Mouse (Mus musculus): Measurements from ENCODE around the gene Prox1.

The Prox1 gene

DNA sequence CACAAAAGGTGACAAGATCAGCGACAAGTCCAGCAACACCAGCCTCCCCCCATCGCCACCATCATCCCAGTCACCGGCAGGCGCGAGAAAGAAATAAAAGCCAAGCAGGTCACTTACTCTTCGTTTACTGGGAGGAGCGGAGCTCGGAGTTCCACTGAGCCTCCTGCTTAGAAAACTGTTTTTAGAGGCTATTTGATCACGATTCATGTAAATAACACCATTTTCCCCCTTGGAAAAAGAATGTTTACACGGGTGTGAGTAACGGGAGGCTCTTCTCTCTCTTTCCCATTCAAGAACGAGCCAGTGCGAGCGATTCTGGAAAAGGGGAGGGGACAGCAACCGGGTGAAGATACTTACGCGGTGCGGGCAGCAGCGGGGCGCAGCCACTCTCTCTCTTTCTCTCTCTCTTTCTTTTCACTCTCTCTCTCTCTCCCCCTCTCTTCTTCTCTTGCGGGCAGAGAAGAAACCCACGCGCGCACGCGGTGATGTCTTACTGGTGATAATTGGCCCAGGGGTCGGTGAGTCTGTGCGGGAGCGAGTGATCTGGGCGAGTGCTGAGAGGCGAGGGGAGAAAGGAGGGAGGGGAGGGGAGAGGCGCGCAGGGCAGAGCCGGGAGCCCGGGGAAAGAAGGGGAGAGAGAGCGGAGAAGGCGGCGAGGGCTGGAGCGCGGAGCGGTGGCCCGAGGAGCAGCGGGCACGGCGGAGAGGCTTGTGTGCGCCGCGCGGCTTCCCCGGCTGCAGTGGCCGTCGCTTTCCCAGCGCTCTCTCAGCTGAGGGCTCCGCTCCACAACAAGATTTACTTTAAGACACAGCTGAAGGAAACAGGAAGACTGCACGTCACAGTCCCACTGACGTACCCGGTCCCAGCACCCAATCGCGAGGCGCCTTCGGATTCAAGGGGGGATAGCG lies at the start of gene Prox1:
Gene Prox1 (minus strand): TSS at position 804 of the 908 bp plus-strand sequence.
- in situ Hi-C loops (cut with MboI; ENCODE audit: low pct_unique_long_range_greater_than_20kb in 1 of 2, low sequenced_read_pairs in 2 of 2, unreplicated experiment in 1 of 2), result loop anchor here in 1 of 2 experiments (10.0 kb wide), 1 partner anchor 445 kb away; the partner anchor contains the start of gene Ptpn14

DNA sequence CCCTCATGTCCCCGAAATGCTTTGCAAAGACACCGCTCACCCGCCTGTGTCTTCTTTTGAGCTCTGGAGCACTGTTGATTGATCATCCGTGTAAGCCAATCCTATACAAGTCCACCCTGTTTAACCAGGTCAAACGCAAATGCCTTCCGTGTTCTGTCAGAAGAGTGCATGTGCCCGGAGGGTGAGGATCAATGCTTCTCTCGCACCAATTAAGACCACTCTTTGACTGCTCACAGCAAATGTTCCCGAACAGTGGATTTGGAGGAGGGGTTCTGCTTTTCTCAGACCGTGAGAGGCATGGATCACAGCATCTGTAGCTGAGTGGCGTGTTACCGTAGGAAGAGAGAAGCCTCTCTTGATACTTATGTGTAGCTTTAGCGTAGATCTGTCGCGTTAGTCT lies 46.1 kb upstream of the Prox1 start:
- in situ Hi-C loops (cut with MboI; ENCODE audit: low pct_unique_long_range_greater_than_20kb in 1 of 2, low sequenced_read_pairs in 2 of 2, unreplicated experiment in 1 of 2), result no loop called here

DNA sequence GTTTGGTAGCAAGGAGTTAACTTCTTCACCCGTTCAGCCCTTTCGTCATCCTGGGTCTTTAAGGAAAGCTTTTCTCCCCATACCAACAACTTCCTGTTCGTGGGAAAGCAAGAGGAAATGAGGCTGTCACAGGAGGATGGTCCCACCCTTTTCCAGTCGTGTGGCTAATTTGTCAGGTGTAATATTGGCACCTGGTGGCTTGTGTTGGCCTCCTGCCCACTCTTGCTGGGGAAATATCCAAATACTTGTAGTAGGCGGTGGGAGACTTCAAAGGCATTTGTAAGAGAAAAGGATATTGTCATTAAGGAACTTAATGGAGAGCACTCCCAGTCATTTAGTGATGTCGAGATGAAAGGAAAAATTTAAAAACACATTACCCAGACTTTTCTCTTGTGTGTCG lies 44.1 kb upstream of the Prox1 start:
- in situ Hi-C loops (cut with MboI; ENCODE audit: low pct_unique_long_range_greater_than_20kb in 1 of 2, low sequenced_read_pairs in 2 of 2, unreplicated experiment in 1 of 2), result no loop called here

DNA sequence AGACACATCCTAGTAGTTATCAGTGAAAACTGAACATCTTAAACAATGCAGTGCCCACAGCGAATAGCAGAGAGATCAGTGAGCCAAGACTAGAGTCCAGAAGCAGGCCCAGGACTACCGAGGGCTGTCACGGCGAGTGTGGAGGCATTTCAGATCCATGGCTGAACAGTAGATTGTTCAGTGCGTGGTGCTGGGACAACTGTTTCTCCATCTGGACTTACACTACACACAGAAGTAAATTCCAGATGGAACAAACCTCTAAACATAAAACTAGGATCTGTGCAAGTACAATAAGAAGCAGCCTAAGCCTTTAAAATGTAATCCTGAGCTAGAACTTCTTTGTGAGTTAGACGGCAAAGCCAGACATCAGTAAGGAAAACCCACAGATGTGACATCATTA lies 42.7 kb upstream of the Prox1 start:
- in situ Hi-C loops (cut with MboI; ENCODE audit: low pct_unique_long_range_greater_than_20kb in 1 of 2, low sequenced_read_pairs in 2 of 2, unreplicated experiment in 1 of 2), result no loop called here

DNA sequence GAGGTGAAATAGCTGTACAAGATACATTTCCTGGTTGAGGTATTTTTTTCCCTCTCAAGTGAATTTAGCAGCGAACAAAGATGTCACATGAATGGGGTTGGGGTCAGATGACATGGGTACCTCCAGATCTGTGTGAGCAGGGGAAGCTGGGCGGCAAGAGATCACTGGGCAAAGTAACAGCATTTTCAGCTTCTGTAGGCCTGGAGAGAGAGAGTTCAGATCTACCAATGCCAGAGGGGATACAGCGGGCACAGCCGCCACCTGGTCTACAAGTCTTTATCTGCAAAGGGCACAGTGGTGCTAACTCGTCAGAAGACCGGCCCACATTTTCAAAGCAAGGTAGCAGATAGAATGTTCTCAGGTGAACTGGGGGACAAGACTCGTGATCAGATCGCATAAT lies 36.7 kb upstream of the Prox1 start:
- in situ Hi-C loops (cut with MboI; ENCODE audit: low pct_unique_long_range_greater_than_20kb in 1 of 2, low sequenced_read_pairs in 2 of 2, unreplicated experiment in 1 of 2), result no loop called here

DNA sequence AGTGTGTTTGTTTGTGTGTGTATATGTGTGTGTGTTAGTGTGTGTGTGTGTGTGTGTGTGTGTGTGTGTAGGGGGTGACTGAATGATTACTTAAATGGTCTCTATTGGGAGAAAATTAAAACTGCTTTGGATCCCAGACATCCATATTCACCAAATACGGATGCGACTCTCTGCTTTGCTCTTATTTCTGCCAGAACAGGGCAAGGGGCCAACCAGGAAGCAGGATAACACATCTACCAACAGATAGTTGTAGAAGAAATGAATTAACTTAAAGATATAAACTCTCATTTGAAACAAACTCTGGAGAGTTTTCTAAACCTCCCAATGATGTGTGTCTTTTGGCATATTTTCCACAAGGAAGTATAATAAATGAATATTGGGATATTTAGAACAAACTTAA lies 35.2 kb upstream of the Prox1 start:
- in situ Hi-C loops (cut with MboI; ENCODE audit: low pct_unique_long_range_greater_than_20kb in 1 of 2, low sequenced_read_pairs in 2 of 2, unreplicated experiment in 1 of 2), result no loop called here

DNA sequence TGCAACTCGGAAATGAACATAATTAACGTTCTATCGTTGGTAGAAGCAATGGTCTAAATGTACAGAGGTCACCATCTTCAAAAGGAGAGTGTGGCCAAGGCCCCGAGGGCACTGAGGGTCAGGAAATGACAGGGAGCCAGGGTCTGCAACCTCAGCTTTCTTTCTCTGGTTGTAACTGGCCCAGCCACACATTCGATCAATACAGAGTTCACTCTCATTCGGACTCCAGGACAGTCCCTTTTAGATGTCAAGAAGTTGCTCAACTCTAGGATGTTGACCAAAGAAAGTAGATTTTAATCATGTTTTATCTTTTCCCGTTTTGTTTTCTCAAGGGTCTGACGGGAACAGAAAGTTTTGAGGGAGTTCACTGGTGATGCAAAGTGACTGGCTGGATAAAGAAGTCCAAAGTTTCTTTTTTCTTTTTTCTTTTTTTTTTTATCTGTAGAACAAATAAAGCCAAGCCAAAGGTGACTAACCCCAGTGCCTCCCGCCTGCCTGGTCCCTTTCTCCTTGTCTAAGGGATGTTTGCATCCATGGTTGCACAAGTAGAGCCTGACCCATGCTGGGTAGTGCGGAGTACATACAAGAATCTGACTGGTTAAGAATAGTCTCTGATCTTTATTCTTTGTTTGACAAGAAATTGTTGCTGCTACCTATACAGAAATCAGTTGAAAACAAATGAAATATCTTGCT lies 34.0 kb upstream of the Prox1 start:
- in situ Hi-C loops (cut with MboI; ENCODE audit: low pct_unique_long_range_greater_than_20kb in 1 of 2, low sequenced_read_pairs in 2 of 2, unreplicated experiment in 1 of 2), result no loop called here

DNA sequence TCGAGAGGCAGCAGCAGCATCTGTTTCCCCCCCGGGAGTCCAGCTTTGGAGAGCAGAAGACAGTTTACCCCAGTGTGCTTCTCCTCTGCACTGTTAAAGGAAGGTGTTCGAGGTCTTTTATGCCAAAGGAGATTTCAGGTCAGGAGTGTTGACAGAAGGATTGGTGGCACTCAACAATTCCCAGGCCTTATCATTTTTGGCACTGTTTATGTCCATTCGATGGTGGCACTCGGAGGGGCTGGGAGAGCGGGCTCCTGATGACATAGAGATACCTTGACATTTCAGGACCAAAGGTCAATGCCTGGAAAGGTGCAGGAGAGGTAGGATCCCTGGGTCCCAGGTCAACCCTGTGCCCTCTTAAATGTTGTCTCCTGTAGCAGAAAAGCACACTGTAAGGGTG lies 31.2 kb upstream of the Prox1 start:
- in situ Hi-C loops (cut with MboI; ENCODE audit: low pct_unique_long_range_greater_than_20kb in 1 of 2, low sequenced_read_pairs in 2 of 2, unreplicated experiment in 1 of 2), result no loop called here

DNA sequence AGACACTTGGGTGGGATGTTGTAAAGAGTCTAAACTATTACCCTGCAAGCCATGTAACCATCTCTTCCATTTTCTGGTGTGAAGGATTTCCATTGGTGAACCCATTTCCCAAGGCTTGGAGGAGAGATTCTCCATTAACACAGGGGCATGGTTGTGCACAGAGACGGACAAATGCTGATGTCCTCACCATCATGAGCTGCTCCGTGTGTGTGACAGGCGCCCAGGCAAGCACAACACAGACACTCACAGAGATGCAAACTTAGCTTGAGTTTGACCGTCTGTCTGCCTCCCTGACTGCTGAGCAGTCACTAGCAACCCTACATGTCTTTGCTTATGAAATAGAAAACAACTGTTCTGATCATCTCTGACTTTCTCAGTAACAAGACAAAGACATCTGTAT lies 30.5 kb upstream of the Prox1 start:
- in situ Hi-C loops (cut with MboI; ENCODE audit: low pct_unique_long_range_greater_than_20kb in 1 of 2, low sequenced_read_pairs in 2 of 2, unreplicated experiment in 1 of 2), result no loop called here

DNA sequence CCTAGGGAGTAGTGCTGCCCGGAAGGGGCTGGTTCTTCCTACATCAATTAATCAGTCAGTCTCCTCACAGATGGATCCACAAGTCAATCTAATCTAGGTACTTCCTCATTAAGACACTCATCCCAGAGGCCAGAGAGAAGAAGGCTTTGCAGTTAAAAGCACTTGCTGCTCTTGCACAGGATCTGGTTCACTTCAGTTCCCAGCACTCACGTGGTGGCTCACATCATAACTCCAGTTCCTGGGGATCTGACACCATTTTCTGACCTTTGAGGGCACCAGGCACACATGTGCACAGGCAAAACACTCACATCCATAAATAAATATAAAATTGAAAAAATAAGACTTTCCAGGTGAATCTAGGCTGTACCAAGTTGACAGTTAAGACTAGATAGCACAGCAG lies 27.7 kb upstream of the Prox1 start:
- in situ Hi-C loops (cut with MboI; ENCODE audit: low pct_unique_long_range_greater_than_20kb in 1 of 2, low sequenced_read_pairs in 2 of 2, unreplicated experiment in 1 of 2), result no loop called here

DNA sequence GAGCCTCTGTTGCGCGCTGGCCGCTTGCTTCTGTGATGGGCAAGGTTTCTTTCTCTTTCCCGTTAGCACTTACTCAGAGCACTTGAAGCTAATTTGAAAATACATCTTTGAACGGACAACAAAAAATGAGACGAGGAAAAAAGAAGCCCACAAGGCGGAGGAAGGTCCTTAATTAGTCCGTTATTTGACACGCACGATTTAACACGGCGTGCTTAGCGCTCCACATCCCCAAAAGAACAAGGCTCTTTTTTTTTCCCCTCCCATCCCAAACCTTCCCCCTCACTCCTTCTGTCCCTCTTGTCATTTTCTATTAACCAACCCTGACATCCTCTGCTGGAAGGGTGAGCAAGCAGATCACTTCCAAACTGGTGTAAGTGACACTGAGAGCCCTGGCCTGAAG lies 21.5 kb upstream of the Prox1 start:
- in situ Hi-C loops (cut with MboI; ENCODE audit: low pct_unique_long_range_greater_than_20kb in 1 of 2, low sequenced_read_pairs in 2 of 2, unreplicated experiment in 1 of 2), result no loop called here

DNA sequence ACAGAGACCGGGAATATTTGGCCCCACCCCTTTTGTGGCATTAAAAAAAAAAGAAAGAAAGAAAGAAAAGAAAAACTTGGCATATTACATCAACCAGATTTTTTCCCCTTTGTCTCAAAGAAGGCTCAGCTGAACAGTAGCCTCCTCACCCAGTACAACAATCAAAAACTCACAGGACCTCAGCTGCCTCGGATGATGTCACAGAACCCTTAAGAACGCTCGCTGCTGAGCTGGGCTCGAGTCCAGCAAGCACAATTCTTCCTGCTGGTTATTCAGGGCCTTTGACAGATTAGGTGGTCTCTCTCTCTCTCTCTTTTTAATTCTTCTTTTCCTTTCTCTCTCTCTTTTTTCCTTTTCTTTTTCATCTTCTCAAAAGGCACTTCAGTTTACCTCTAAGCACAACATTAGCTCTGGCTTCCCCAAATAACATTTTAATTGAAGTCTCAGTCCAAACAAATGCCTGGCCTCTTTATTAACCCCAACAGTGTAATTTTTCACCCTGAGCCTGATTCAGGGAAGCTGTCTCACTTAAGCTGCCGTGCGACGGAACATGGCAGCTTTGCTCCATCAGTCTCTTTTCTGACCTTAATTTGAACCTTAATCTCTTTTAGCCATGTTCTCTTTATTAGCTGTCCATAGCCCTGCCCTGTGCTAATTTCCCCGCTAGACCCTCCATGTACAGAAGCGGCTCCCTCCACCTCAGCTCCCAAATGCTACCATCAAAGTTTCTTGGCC lies 19.9 kb upstream of the Prox1 start:
- in situ Hi-C loops (cut with MboI; ENCODE audit: low pct_unique_long_range_greater_than_20kb in 1 of 2, low sequenced_read_pairs in 2 of 2, unreplicated experiment in 1 of 2), result no loop called here

DNA sequence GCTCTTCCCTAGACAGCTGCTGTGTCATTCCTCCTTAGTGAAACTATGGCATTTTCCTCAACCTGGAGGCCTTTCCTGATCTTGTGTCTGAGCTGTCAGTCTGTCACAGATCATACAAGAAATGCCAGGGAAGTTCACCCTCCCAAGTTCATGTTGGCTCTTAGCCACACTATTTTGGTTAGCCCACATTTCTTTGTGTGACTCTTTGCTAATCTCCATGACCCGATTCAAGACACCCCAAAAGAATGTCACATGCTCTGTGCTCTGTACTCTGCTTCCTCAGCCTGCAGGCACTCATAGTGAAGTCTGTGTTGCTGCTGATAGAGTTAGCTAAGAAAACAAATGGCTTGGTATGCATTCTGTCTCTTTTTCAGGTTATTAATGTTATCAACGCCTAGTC lies 18.6 kb upstream of the Prox1 start:
- in situ Hi-C loops (cut with MboI; ENCODE audit: low pct_unique_long_range_greater_than_20kb in 1 of 2, low sequenced_read_pairs in 2 of 2, unreplicated experiment in 1 of 2), result no loop called here

DNA sequence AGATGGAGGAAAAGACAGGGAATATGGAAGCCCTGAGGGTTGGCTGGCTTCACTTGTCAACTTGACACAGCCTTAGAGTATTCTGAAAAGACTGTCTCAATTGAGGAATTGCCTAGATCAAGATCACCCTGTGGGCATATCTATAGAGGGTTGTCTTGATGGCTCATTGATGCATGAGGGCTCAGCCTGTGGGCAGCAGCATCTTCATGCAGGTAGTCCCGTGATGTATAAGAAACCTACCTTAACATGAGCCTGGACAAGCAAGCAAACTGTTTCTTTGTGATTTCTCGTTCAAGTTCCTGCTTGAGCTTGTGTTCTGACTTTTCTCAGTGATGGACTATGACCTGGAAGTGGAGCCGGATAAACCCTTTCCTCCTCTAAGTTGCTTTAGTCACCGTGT lies 15.8 kb upstream of the Prox1 start:
- in situ Hi-C loops (cut with MboI; ENCODE audit: low pct_unique_long_range_greater_than_20kb in 1 of 2, low sequenced_read_pairs in 2 of 2, unreplicated experiment in 1 of 2), result no loop called here

DNA sequence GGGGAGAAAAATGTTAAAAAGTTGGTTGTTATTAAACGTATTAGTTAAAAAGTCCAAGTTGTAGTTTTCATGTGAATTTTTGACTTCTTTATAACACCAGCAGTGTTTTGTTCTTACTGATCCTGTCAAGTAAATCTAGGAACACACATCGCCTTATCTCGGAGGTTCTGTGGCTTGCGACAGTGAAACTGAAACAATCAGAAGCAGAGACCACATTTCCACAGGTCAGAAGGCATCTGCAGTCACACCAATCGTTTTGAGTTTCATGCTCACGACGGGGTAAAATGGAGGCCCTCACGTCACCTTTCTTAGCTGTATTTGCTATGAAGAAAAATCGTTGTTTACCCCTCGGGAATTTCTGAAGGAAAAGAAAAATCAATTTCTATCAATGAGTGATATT lies 14.8 kb upstream of the Prox1 start:
- in situ Hi-C loops (cut with MboI; ENCODE audit: low pct_unique_long_range_greater_than_20kb in 1 of 2, low sequenced_read_pairs in 2 of 2, unreplicated experiment in 1 of 2), result no loop called here

DNA sequence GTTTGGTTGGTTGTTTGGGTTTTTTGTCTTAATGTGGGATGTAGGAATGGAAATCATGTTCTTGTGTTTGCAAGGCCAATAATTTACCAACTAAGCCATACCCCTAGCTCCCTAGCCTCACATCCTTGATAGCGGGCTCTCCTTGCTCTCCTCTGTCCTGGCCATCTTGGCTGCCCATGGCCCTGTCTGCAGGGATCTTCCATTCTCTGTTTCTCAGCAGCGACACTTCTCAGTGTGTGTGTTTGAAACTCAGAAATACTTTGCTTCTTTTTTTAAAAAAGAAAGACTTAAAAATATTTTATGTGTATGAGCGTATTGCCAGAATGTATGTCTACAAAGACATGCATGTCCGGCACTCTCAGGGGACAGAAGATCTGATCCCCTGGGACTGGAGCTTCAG lies 13.1 kb upstream of the Prox1 start:
- in situ Hi-C loops (cut with MboI; ENCODE audit: low pct_unique_long_range_greater_than_20kb in 1 of 2, low sequenced_read_pairs in 2 of 2, unreplicated experiment in 1 of 2), result no loop called here

DNA sequence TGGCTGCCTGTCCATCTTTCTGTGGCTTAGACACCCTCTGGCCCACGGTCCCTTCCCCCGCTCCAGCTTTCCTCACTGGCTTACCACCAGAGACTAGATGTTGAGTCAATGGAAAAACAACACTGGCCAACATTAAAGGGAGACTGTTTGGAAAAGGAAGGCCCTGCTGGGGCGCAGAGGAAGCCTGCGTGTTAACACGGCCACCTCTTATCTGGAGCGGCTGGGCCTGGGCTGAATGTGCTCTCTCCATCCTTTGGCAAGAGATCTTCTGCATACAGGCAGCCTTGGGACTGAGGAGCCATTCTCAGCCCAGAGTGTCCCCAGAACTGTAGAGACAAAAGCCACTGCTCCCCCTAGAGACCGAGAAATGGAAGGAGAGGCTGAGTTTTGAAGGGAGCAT lies 11.3 kb upstream of the Prox1 start:
- in situ Hi-C loops (cut with MboI; ENCODE audit: low pct_unique_long_range_greater_than_20kb in 1 of 2, low sequenced_read_pairs in 2 of 2, unreplicated experiment in 1 of 2), result no loop called here

DNA sequence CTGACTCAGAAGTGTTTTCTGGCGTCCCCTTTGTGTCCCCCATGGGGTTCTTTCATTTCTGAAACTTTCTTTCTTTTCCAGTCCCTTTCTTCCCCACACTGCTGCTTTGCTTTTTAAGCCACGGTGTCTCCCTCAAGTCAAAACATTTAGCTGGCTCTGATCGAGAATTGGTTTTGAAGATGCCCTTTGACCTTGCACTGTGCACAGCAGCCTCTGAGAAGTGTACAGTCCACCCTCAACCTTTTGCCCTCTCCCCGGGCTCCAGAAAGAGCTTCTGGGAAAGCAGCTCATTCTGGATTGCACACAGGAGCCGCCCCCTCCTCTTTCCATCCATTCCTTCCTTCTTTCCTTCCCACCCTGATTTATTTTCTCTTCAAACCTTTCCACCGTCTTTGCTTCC lies 10.3 kb upstream of the Prox1 start:
- in situ Hi-C loops (cut with MboI; ENCODE audit: low pct_unique_long_range_greater_than_20kb in 1 of 2, low sequenced_read_pairs in 2 of 2, unreplicated experiment in 1 of 2), result no loop called here

DNA sequence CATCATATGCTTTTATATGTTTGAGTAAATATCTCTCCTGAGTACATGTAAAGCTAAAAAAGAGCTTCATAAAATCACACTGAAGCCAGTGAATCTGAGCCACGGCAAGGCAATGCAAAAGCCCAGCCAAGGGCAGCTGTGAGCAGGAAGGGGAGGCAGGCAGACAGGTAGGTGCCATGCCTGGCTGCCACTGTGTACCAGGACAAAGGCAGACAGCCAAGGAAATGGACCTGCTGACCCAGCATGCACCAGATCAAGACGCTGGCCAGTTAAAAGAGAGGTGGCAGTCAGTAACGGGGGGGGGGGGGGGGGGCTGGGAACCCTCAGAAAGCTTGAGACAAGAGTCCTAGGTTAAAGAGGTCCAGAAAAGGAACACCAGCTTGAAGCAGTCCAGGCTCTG lies 6.4 kb upstream of the Prox1 start:
- in situ Hi-C loops (cut with MboI; ENCODE audit: low pct_unique_long_range_greater_than_20kb in 1 of 2, low sequenced_read_pairs in 2 of 2, unreplicated experiment in 1 of 2), result no loop called here
